9 mouse cellular contexts compared by ENCODE assay signal in genomic region chr2:93791516-93792499, GRCm38 (mm10). TPM values are rescaled to one million over a fixed set of nuclear protein-coding genes. Genes with fewer than 3 reads are reported as not detected.
DNase-seq lines count a peak whose midpoint lies in the region; ATAC-seq and TF ChIP-seq lines count a peak whose summit lies in the region.
"Had no signal": no experiment of that assay in that cellular context is flagged by ENCODE, and none has a peak within 500 bp of the region (broad histone marks: within the 10 kb centered on the region; RNA-seq: fewer than 3 reads in every experiment).

No protein-coding gene starts in this region.

- H3K4me3 ChIP-seq in hindbrain, embryonic 16.5 days (ENCODE audit: low read length): no peak overlapping the region
- H3K4me3 ChIP-seq in limb, embryonic 13.5 days: no peak overlapping the region
- no peak overlapping the region for H3K4me3 ChIP-seq in midbrain, postnatal 0 days (ENCODE audit: low read depth, low read length)
- H3K4me3 ChIP-seq: erythroblast, embryonic 14.5 days had no signal

- H3K4me2 ChIP-seq in hindbrain, embryonic 16.5 days (ENCODE audit: low read length): no peak overlapping the region
- H3K4me2 ChIP-seq in limb, embryonic 13.5 days (replicated peaks): no peak overlapping the region
- no peak overlapping the region for H3K4me2 ChIP-seq in midbrain, postnatal 0 days (ENCODE audit: low read depth, low read length, poor library complexity, severe bottlenecking)

- H3K9ac ChIP-seq in hindbrain, embryonic 16.5 days (ENCODE audit: low read depth, low read length): no peak overlapping the region
- H3K9ac ChIP-seq in limb, embryonic 13.5 days: 0 out of 2 replicates have a peak overlapping the region, but pooled peaks have one; percentile 20
- H3K9ac ChIP-seq in midbrain, postnatal 0 days (replicated peaks; ENCODE audit: low read length, poor library complexity, severe bottlenecking): no peak overlapping the region

- H3K4me1 ChIP-seq in hindbrain, embryonic 16.5 days (ENCODE audit: control insufficient read depth, insufficient read depth, low read depth, low read length): 0 out of 2 replicates have a peak, but pooled peaks cover 3% of the 10 kb centered on the region
- peaks cover 7% of the 10 kb centered on the region for H3K4me1 ChIP-seq in limb, embryonic 13.5 days
- no peaks in the 10 kb centered on the region for H3K4me1 ChIP-seq in midbrain, postnatal 0 days (ENCODE audit: insufficient read depth, low read length)

- no peak for TF ChIP-seq CTCF in brain, embryonic 14.5 days (IDR thresholded peaks at IDR 0.05; ENCODE audit: borderline replicate concordance, extremely low read depth, insufficient read depth, insufficient read length)
- TF ChIP-seq CTCF in midbrain, postnatal 0 days (IDR thresholded peaks at IDR 0.05): no peak

- peaks cover 18% of the 10 kb centered on the region for H3K36me3 ChIP-seq in hindbrain, embryonic 16.5 days (ENCODE audit: control insufficient read depth, insufficient read depth, low read length)
- H3K36me3 ChIP-seq in limb, embryonic 13.5 days: peaks cover 85% of the 10 kb centered on the region
- H3K36me3 ChIP-seq in midbrain, postnatal 0 days (ENCODE audit: insufficient read depth, low read length): peaks cover 43% of the 10 kb centered on the region

- TF ChIP-seq POLR2A in brain, embryonic 14.5 days (IDR thresholded peaks at IDR 0.05; ENCODE audit: borderline replicate concordance, extremely low read depth, insufficient read depth, insufficient read length, poor library complexity, severe bottlenecking): no peak

- DNase-seq in frontal cortex, postnatal 25 days (ENCODE audit: low spot score in 2 of 2): no peak
- DNase-seq in brain, embryonic 14.5 days (ENCODE audit: low read depth): peak; percentile 59
- peak; percentile 52 to 59 for DNase-seq in gastrocnemius, adult 8-10 months (ENCODE audit: low spot score in 2 of 2)
- peak; percentile 61 for DNase-seq in midbrain, postnatal 0 days (ENCODE audit: low spot score)
- DNase-seq in layer of hippocampus, adult 8-10 months (ENCODE audit: low spot score in 2 of 2): no peak

- WGBS in hindbrain, embryonic 16.5 days: 57% methylated on average over 13 of the region's 13 CpGs
- WGBS in limb, embryonic 13.5 days: 49% methylated on average over 13 of the region's 13 CpGs
- WGBS in midbrain, postnatal 0 days: 58% methylated on average over 13 of the region's 13 CpGs

- ATAC-seq in frontal cortex, adult (ENCODE audit: low TSS enrichment): peak; percentile 63
- peak; percentile 77 for ATAC-seq in hindbrain, embryonic 16.5 days
- ATAC-seq in limb, embryonic 13.5 days (ENCODE audit: low FRiP score, low read depth): peak; percentile 40; the same call in 1 of the 2 replicates
- ATAC-seq in midbrain, postnatal 0 days (ENCODE audit: low FRiP score): no peak

- no peaks in the 10 kb centered on the region for H3K9me3 ChIP-seq in hindbrain, embryonic 16.5 days (ENCODE audit: control insufficient read depth, low read length)
- no peaks in the 10 kb centered on the region for H3K9me3 ChIP-seq in limb, embryonic 13.5 days
- no peaks in the 10 kb centered on the region for H3K9me3 ChIP-seq in midbrain, postnatal 0 days (ENCODE audit: low read length)

- 0 out of 2 replicates have a peak overlapping the region, but pooled peaks have one; percentile 29 for H3K27ac ChIP-seq in hindbrain, embryonic 16.5 days (ENCODE audit: low read depth, low read length)
- H3K27ac ChIP-seq in limb, embryonic 13.5 days: no peak overlapping the region; the same call in 1 of the 2 replicates
- no peak overlapping the region for H3K27ac ChIP-seq in midbrain, postnatal 0 days (ENCODE audit: low read depth, low read length)

- H3K27me3 ChIP-seq in hindbrain, embryonic 16.5 days (replicated peaks; ENCODE audit: control insufficient read depth, insufficient read depth, low read length): no peaks in the 10 kb centered on the region
- H3K27me3 ChIP-seq in limb, embryonic 13.5 days: no peaks in the 10 kb centered on the region
- H3K27me3 ChIP-seq in midbrain, postnatal 0 days (ENCODE audit: insufficient read depth, low read length): no peaks in the 10 kb centered on the region

RNA-seq across cellular contexts. Expression of gene Ext2, which starts 30.6 kb away (rescaled TPM):
- 36.3 and 49.9 TPM in 2 replicates for polyA plus RNA-seq in brain, embryonic 14.5 days (2012; rRNA removed)
- total RNA-seq in gastrocnemius, adult 8-10 months (2022): 10 to 100 TPM; 38.7 to 43.0 (median 42.0) TPM
- 68.2 and 81.9 TPM in 2 replicates for polyA plus RNA-seq in hindbrain, embryonic 16.5 days (2015; fragmentation: Nextera tagmentation; extraction: Ambion mirVana)
- 104 and 106 TPM in 2 replicates for polyA plus RNA-seq in limb, embryonic 13.5 days (2015; fragmentation: Nextera tagmentation; extraction: Ambion mirVana)
- 42.7 and 57.2 TPM in 2 replicates for total RNA-seq in midbrain, postnatal 0 days (2014; rRNA removed)
- polyA plus RNA-seq in midbrain, postnatal 0 days (2015; fragmentation: Nextera tagmentation; extraction: Ambion mirVana): 74.1 and 74.7 TPM in 2 replicates
- 10 to 100 TPM; 46.2 to 62.6 (median 57.5) TPM for total RNA-seq in layer of hippocampus, adult 8-10 months (2022)

RNA-seq across cellular contexts. Expression of gene Accs, which starts 57.9 kb away (rescaled TPM):
- polyA plus RNA-seq in brain, embryonic 14.5 days (2012; rRNA removed): 22.2 and 27.3 TPM in 2 replicates
- 1 to 10 TPM; 2.5 to 3.3 (median 2.9) TPM for total RNA-seq in gastrocnemius, adult 8-10 months (2022)
- polyA plus RNA-seq in hindbrain, embryonic 16.5 days (2015; fragmentation: Nextera tagmentation; extraction: Ambion mirVana): 4.0 and 6.3 TPM in 2 replicates
- 7.8 and 8.7 TPM in 2 replicates for polyA plus RNA-seq in limb, embryonic 13.5 days (2015; fragmentation: Nextera tagmentation; extraction: Ambion mirVana)
- 10.8 and 12.1 TPM in 2 replicates for total RNA-seq in midbrain, postnatal 0 days (2014; rRNA removed)
- polyA plus RNA-seq in midbrain, postnatal 0 days (2015; fragmentation: Nextera tagmentation; extraction: Ambion mirVana): 4.7 and 4.9 TPM in 2 replicates
- 1 to 10 TPM; 2.0 to 8.8 (median 4.3) TPM for total RNA-seq in layer of hippocampus, adult 8-10 months (2022)
- polyA plus RNA-seq: erythroblast, embryonic 14.5 days had no signal

Comparison
In these comparisons a context has a peak if more than half of its experiments do, and no peak if none do; other contexts are left out.
1. DNase-seq: peak in brain, embryonic 14.5 days (single experiment), gastrocnemius, adult 8-10 months (2 of 2) and midbrain, postnatal 0 days (single experiment); none in frontal cortex, postnatal 25 days (0 of 2) and layer of hippocampus, adult 8-10 months (0 of 2).